Mouse (Mus musculus): ENCODE measurements around the gene Ablim2.

GRCm38 (mm10) chr5:35749416-35749815 lies 8.3 kb upstream of the Ablim2 start:
- TF ChIP-seq CTCF (IDR thresholded peaks at IDR 0.05; ENCODE audit: borderline replicate concordance, extremely low read depth, insufficient read depth, insufficient read length) (no peak), POLR2A (IDR thresholded peaks at IDR 0.05; ENCODE audit: borderline replicate concordance, extremely low read depth, insufficient read depth, insufficient read length, poor library complexity, severe bottlenecking) (no peak)

Measured in brain, embryonic 14.5 days (tissue).